Mouse (Mus musculus) frontal cortex, adult 2 months (tissue): ENCODE data around the gene C330021F23Rik. TPM values are rescaled to one million over a fixed set of nuclear protein-coding genes. Genes with fewer than 3 reads are reported as not detected.

ENCODE experiments used
- DNase-seq, 2 experiments: peaks; one replicate each; pipeline ENCODE4 v3.0.0; 2022; ENCODE audit warnings: low spot score in 1 of 2; ENCODE audit errors: extremely low spot score in 1 of 2
- polyA plus RNA-seq: library from polyadenylated mRNA; depleted of rRNA; stranded (reverse); fragments of >200 nt; gene quantifications from 2 replicates; pipeline ENCODE4 v1.2.3, GENCODE M21; 2012

The C330021F23Rik gene
- polyA plus RNA-seq, 1 experiment: 0.56 TPM

GRCm38 (mm10) chr8:3586993-3587390 is 19.2 kb downstream of the C330021F23Rik start, which contains the start of gene Camsap3:
Camsap3 (plus strand) TSS chr8:3587293.
- no peak for DNase-seq

- peak in 1 of 2 experiments; percentile 74 for DNase-seq
Observed at GRCm38 (mm10) chr8:3587391-3588257, 19.8 kb downstream of the C330021F23Rik start.

GRCm38 (mm10) chr8:3588258-3588633 is 20.5 kb downstream of the C330021F23Rik start:
- no peak for DNase-seq

GRCm38 (mm10) chr8:3593470-3593869 is 25.7 kb downstream of the C330021F23Rik start:
- no peak for DNase-seq

- no peak for DNase-seq
Observed at GRCm38 (mm10) chr8:3594466-3594865, 26.7 kb downstream of the C330021F23Rik start.

GRCm38 (mm10) chr8:3598054-3598453 is 30.3 kb downstream of the C330021F23Rik start:
- DNase-seq: no peak

- no peak for DNase-seq
Observed at GRCm38 (mm10) chr8:3599219-3599618, 31.4 kb downstream of the C330021F23Rik start.

GRCm38 (mm10) chr8:3600401-3600800 is 32.6 kb downstream of the C330021F23Rik start:
- no peak for DNase-seq

GRCm38 (mm10) chr8:3603439-3603838 is 35.6 kb downstream of the C330021F23Rik start:
- DNase-seq: no peak

GRCm38 (mm10) chr8:3606593-3606992 is 38.8 kb downstream of the C330021F23Rik start:
- no peak for DNase-seq

GRCm38 (mm10) chr8:3607822-3608221 is 40.0 kb downstream of the C330021F23Rik start:
- no peak for DNase-seq

GRCm38 (mm10) chr8:3609046-3609815 is 41.4 kb downstream of the C330021F23Rik start:
- DNase-seq: no peak

- no peak for DNase-seq
Observed at GRCm38 (mm10) chr8:3609816-3610150, 42.0 kb downstream of the C330021F23Rik start.

- DNase-seq: peak; percentile 99 to 100
Observed at GRCm38 (mm10) chr8:3621199-3621970, 53.6 kb downstream of the C330021F23Rik start, which contains the start of the genes Xab2 and Pet100. Xab2 (minus strand) TSS chr8:3621316. Pet100 (plus strand) TSS chr8:3621548.

GRCm38 (mm10) chr8:3622119-3622518 is 54.3 kb downstream of the C330021F23Rik start:
- no peak for DNase-seq

- no peak for DNase-seq
Observed at GRCm38 (mm10) chr8:3625445-3625844, 57.7 kb downstream of the C330021F23Rik start, which contains the start of gene Pcp2. Pcp2 (minus strand) TSS chr8:3625545.

- no peak for DNase-seq
Observed at GRCm38 (mm10) chr8:3626971-3627370, 59.2 kb downstream of the C330021F23Rik start.

GRCm38 (mm10) chr8:3628014-3628413 is 60.2 kb downstream of the C330021F23Rik start:
- peak in 1 of 2 experiments; percentile 64 for DNase-seq

GRCm38 (mm10) chr8:3630647-3631477 is 63.1 kb downstream of the C330021F23Rik start, which contains the start of gene Stxbp2:
Stxbp2 (plus strand) TSS chr8:3630955.
- DNase-seq: peak; percentile 36 to 82

- no peak for DNase-seq
Observed at GRCm38 (mm10) chr8:3631478-3631875, 63.7 kb downstream of the C330021F23Rik start.
